Mouse (Mus musculus): ENCODE measurements around the gene Gm3667. TPM values are rescaled to one million over a fixed set of nuclear protein-coding genes. Genes with fewer than 3 reads are reported as not detected.
"Not testable (repeated sequence)": the region's sequence is repeated elsewhere in the genome, so short reads cannot be mapped to it uniquely, and the experiment has no call there.

Gm3667 gene
- under 1 TPM; 0.39 to 0.84 TPM for total RNA-seq (2021)
- long read RNA-seq, experiment 1, partial matches to known transcripts, result 0 of 1 reads
- long read RNA-seq, experiment 1, other reads (novel, unspliced or antisense), result 1 of 1 reads
- long read RNA-seq, experiment 2, partial matches to known transcripts, result 0 of 1 reads
- long read RNA-seq, experiment 2, other reads (novel, unspliced or antisense), result 1 of 1 reads

DNA sequence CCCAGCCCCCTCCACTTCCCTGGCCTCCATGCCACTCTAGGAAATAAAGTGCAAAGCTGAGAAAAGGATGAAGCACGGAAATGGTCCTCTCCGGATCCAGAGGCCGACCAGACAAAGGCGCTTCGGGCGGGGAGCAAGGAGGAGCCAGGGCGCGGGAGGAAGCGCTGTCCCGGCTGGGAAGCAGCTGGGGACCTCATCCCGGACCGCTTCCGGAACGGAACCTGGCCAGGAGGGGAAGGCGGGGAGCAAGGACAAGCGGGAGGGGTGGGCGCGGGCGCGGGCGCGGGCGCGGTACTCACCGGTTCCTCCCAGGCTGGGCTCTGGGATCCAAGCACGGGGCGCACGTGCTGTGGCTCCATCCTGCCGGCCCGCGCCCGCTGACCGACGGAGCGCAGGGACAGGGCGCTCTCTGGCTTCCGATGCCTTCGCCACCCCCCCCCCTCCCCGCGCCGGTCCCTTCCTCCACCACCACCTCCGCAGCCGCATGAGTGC is at the start of gene Gm3667:
Gene Gm3667, minus strand, starts transcription at position 442 of the 492 bp plus-strand sequence.
- intact Hi-C loops (cut with DNase I; ENCODE audit: low total_unique reads), result not testable (repeated sequence)
- DNase-seq, result peak; percentile 3

DNA sequence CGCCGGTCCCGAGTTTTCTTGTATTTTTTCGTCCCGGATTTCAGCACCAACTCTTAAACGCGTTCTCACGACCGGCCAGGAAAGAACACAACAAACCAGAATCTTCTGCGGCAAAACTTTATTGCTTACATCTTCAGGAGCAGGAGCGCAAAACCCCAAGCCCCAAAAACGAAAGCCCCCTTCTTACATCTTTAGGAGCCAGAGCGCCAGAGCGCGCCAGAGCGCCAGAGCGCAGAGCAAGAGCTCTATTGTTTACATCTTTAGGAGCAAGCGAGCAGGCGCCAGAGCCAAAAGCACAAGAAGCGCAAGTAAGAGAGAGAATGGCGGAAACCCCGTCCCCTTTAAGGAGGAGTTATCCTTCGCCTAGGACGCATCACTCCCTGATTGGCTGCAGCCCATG is 10.1 kb upstream of the Gm3667 start:
- DNase-seq, result peak; percentile 5
- intact Hi-C loops (cut with DNase I; ENCODE audit: low total_unique reads), result not testable (repeated sequence)

DNA sequence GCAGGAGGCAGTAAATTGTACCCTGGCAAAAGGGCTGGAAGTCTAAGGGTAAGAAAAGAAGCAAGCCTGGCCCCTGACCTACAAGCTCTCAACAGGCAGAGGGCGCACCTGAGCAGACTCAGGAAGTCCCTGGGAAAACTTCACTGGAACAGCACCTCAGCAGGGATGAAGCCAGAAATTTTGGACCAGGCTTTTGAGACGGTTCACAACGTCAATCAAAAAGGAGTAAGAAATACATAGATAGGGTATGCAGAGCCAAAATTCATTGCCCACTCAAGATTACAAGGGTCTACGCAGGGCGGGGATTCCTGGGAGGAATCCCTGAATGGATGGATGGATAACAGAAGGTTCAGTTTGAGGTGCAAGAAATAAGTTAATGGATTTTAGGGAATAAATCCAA is 951 bp downstream of the Gm3667 start:
- intact Hi-C loops (cut with DNase I; ENCODE audit: low total_unique reads); DNase-seq: not testable (repeated sequence)

DNA sequence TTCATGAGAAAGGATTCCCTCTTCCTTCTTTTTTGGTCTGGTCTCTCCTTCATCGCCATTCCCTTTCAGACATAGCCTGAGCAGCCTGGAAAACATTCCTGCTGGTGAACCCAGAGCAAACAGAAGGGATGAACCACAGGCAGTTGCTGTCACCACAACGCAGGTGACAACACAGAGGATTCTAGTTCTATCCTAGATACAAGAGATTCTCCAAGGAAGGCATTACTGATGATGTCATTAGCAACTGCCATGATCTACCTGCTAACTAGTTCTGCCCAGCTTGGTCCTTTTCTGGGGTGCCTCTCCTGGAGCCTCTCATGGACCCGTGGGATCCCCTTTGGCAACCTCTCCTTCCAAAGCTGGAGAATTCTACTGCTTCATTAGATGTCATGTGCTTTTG is 49.6 kb downstream of the Gm3667 start, which contains the start of gene Gm3642:
Gene Gm3642, minus strand, starts transcription at position 101 of the 400 bp plus-strand sequence.
- DNase-seq; intact Hi-C loops (cut with DNase I; ENCODE audit: low total_unique reads): not testable (repeated sequence)

DNA sequence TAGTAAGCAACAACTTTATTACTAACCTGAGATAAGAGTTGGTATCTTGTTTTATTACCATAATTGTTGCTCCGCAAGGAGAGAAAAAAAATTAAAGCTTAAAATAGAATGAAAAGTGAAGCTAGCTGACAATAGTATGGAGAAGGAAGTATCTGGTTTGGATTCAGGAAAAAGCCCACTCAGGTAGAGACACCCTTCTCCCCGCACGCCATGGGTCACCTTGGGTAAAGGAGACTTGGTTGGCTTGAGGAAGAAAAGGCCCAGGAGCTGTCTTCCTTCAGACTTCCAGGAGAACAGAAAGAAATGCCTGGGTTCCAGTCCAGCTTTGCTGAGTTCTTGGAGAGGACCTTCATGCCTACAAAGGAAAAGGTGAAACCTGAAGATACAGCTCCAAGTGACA is 66.5 kb downstream of the Gm3667 start:
- DNase-seq; intact Hi-C loops (cut with DNase I; ENCODE audit: low total_unique reads): not testable (repeated sequence)

Other genes starting within 250 kb of the Gm3667 start
- gene Gm10251, start 205.8 kb downstream of the Gm3667 start, total RNA-seq (2021), result not detected
- not detected for gene Gm8050, start 169.7 kb downstream of the Gm3667 start, total RNA-seq (2021)
- gene Gm3636, start 147.6 kb downstream of the Gm3667 start, total RNA-seq (2021), result 1 to 10 TPM; 2.2 to 2.8 TPM
- under 1 TPM in 1 of 2 experiments, not detected in 1; 0.23 TPM for gene Gm8362, start 115.6 kb downstream of the Gm3667 start, total RNA-seq (2021)
- not detected for gene Gm3642, start 49.7 kb downstream of the Gm3667 start, total RNA-seq (2021)
- gene Gm6356, start 83.9 kb upstream of the Gm3667 start, total RNA-seq (2021), result not detected
- gene Gm10406, start 137.5 kb upstream of the Gm3667 start, total RNA-seq (2021), result under 1 TPM in 1 of 2 experiments, not detected in 1; 0.25 TPM
- not detected for gene Gm3685, start 155.0 kb upstream of the Gm3667 start, total RNA-seq (2021)
- gene Gm3696, start 210.7 kb upstream of the Gm3667 start, total RNA-seq (2021), result under 1 TPM in 1 of 2 experiments, not detected in 1; 0.64 TPM
- not detected for gene Gm6676, start 235.4 kb upstream of the Gm3667 start, total RNA-seq (2021)